In genomic region chr10:14037977-14038489, GRCm38 (mm10) we compare ENCODE assay signal across 27 mouse cellular contexts.
DNase-seq lines count a peak whose midpoint lies in the region; ATAC-seq and TF ChIP-seq lines count a peak whose summit lies in the region.
"Had no signal": no experiment of that assay in that cellular context is flagged by ENCODE, and none has a peak within 500 bp of the region (broad histone marks: within the 10 kb centered on the region; RNA-seq: fewer than 3 reads in every experiment).

No protein-coding gene starts in this region.

- intact Hi-C loops in gastrocnemius, adult 2 months (cut with DNase I), result no loop called here

- no peaks in the 10 kb centered on the region for H3K9me3 ChIP-seq in neural tube, embryonic 13.5 days
- H3K9me3 ChIP-seq: embryonic facial prominence, embryonic 13.5 days; embryonic facial prominence, embryonic 15.5 days; forebrain, embryonic 10.5 days; forebrain, embryonic 12.5 days; G1E had no signal

- 58% methylated on average over 7 of the region's 7 CpGs for WGBS in neural tube, embryonic 13.5 days

- no peak for TF ChIP-seq CTCF in gastrocnemius, adult 2 months (IDR thresholded peaks at IDR 0.05)

- H3K4me3 ChIP-seq in gastrocnemius, adult 2 months, result no peak overlapping the region
- H3K4me3 ChIP-seq in neural tube, embryonic 13.5 days, result no peak overlapping the region
- H3K4me3 ChIP-seq: embryonic facial prominence, embryonic 13.5 days; embryonic facial prominence, embryonic 15.5 days; erythroblast, embryonic 14.5 days; forebrain, embryonic 10.5 days; forebrain, embryonic 12.5 days had no signal

- peaks cover 8% of the 10 kb centered on the region; the same call in 1 of the 2 replicates for H3K4me1 ChIP-seq in neural tube, embryonic 13.5 days (replicated peaks)
- H3K4me1 ChIP-seq: forebrain, embryonic 10.5 days; forebrain, embryonic 12.5 days had no signal

- peak overlapping the region; percentile 43; the same call in 1 of the 2 replicates for H3K27ac ChIP-seq in gastrocnemius, adult 2 months
- H3K27ac ChIP-seq in neural tube, embryonic 13.5 days (replicated peaks), result no peak overlapping the region
- H3K27ac ChIP-seq: embryonic facial prominence, embryonic 13.5 days; embryonic facial prominence, embryonic 15.5 days; forebrain, embryonic 10.5 days; forebrain, embryonic 12.5 days had no signal

- peak; percentile 55; the same call in 1 of the 2 replicates for ATAC-seq in neural tube, embryonic 13.5 days (ENCODE audit: low read depth)
- ATAC-seq: activated CD4-positive, CD25-positive, alpha-beta regulatory T cell, adult 4 months; CD4-positive, CD25-positive, alpha-beta regulatory T cell, adult 4 months; forebrain, embryonic 14.5 days; forebrain, embryonic 16.5 days; Patski had no signal

- H3K36me3 ChIP-seq in neural tube, embryonic 13.5 days, result no peaks in the 10 kb centered on the region
- H3K36me3 ChIP-seq: embryonic facial prominence, embryonic 13.5 days; embryonic facial prominence, embryonic 15.5 days; forebrain, embryonic 10.5 days; forebrain, embryonic 12.5 days; G1E had no signal

- H3K27me3 ChIP-seq in neural tube, embryonic 13.5 days, result no peaks in the 10 kb centered on the region
- H3K27me3 ChIP-seq: CH12.LX; embryonic facial prominence, embryonic 13.5 days; embryonic facial prominence, embryonic 15.5 days; forebrain, embryonic 12.5 days; Patski had no signal

- DNase-seq in gastrocnemius, adult 2 months, result no peak
- no peak for DNase-seq in gastrocnemius, postnatal 10 days
- no peak for DNase-seq in neural tube, embryonic 10.5 days (ENCODE audit: extremely low spot score, low spot score)
- no peak for DNase-seq in cerebellum, adult 9-10 months
- DNase-seq: adrenal gland, adult 8-10 months; adrenal gland, postnatal 14 days; adrenal gland, postnatal 36 days; B cell, adult 2 months; cerebellum, adult 11-12 months; cerebellum, adult 2 months; cerebellum, adult 9-11 months; cerebellum, postnatal 14 days; cerebellum, postnatal 36 days; embryo, embryonic 11 days had no signal

- H3K4me2 ChIP-seq in neural tube, embryonic 13.5 days, result no peak overlapping the region
- H3K4me2 ChIP-seq: embryonic facial prominence, embryonic 13.5 days; embryonic facial prominence, embryonic 15.5 days; forebrain, embryonic 12.5 days had no signal

- no peak overlapping the region for H3K9ac ChIP-seq in neural tube, embryonic 13.5 days
- H3K9ac ChIP-seq: embryonic facial prominence, embryonic 13.5 days; embryonic facial prominence, embryonic 15.5 days; forebrain, embryonic 12.5 days had no signal
